Mouse (Mus musculus): ENCODE data around the gene Rps21. TPM values are rescaled to one million over a fixed set of nuclear protein-coding genes. Genes with fewer than 3 reads are reported as not detected.

Gene Rps21
- polyA plus RNA-seq, 1 experiment from 2014 or later, result 423 TPM

- H3K27ac ChIP-seq, result no peak overlapping the region
- H3K9me3 ChIP-seq (replicated peaks), result no peaks in the 10 kb centered on the region
- peaks cover 14% of the 10 kb centered on the region for H3K4me1 ChIP-seq
- H3K27me3 ChIP-seq, result 0 out of 2 replicates have a peak, but pooled peaks cover 2% of the 10 kb centered on the region
- no peak for ATAC-seq (ENCODE audit: low FRiP score)
- H3K36me3 ChIP-seq, result no peaks in the 10 kb centered on the region
- no peak overlapping the region for H3K9ac ChIP-seq
- 88% methylated on average over 7 of the region's 7 CpGs for WGBS
- no peak overlapping the region for H3K4me3 ChIP-seq
- no peak overlapping the region for H3K4me2 ChIP-seq (replicated peaks)
Measured at GRCm38 (mm10) chr2:180233101-180233904, 23.9 kb upstream of the Rps21 start.

- no peaks in the 10 kb centered on the region for H3K36me3 ChIP-seq
Measured at GRCm38 (mm10) chr2:180234353-180234752, 22.8 kb upstream of the Rps21 start.

DNA sequence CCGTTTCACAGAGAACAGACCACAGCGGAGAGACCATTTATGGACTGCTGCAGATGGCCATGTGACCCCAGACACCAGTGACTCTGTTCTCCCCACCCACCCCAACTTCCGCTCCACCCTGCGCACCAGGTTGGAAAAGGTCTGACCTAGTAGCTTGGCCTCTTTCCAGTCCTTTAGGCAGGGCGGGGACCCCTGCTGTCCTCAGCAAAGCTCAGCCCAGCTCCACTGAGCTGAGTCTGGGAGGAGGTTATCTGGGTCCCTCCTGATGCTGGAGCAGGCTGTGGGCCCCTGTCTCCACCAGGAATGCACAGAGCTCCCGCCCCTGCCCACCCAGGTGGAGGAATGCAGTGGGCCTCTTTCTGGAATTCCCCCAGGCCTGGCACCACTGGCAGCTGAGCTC lies 22.2 kb upstream of the Rps21 start:
- Histone ChIP-seq H3K9ac (no peak overlapping the region), H3K27ac (no peak overlapping the region), H3K9me3 (replicated peaks) (no peaks in the 10 kb centered on the region), H3K4me2 (replicated peaks) (no peak overlapping the region), H3K4me3 (no peak overlapping the region), H3K36me3 (no peaks in the 10 kb centered on the region), H3K27me3 (no peaks in the 10 kb centered on the region), H3K4me1 (peaks cover 8% of the 10 kb centered on the region)
- WGBS, result 51% methylated on average over 6 of the region's 6 CpGs
- no peak for ATAC-seq (ENCODE audit: low FRiP score)

More at GRCm38 (mm10) chr2:180234353-180234752, 22.8 kb upstream of the Rps21 start:
- Histone ChIP-seq H3K9me3 (replicated peaks) (no peaks in the 10 kb centered on the region), H3K9ac (no peak overlapping the region), H3K4me1 (peaks cover 8% of the 10 kb centered on the region), H3K27me3 (no peaks in the 10 kb centered on the region), H3K4me2 (replicated peaks) (no peak overlapping the region), H3K27ac (no peak overlapping the region), H3K4me3 (no peak overlapping the region)
- no peak for ATAC-seq (ENCODE audit: low FRiP score)
- WGBS, result 82% methylated on average over 8 of the region's 8 CpGs

DNA sequence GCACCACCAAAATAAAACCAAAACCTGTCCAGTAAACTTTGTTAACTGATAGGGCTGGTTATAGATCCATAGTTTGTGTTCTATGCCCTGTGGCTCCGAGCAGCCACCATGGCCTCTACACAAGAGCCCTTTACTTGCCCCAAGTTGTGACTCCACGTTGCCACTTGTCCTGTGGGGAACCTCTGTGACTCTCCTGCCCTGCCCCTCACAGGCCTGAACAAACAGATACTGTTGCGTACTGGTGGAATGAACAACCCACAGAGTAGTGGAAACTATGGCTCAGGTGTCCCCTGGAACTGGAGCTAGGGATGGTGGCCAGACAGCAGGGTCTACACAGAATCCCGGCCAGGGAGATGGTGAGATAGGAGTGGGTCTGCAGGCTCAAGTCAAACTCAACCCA lies 21.4 kb upstream of the Rps21 start:
- H3K9me3 ChIP-seq (replicated peaks), result no peaks in the 10 kb centered on the region
- no peak for ATAC-seq (ENCODE audit: low FRiP score)
- 87% methylated on average over 4 of the region's 4 CpGs for WGBS

GRCm38 (mm10) chr2:180236500-180236899 lies 20.7 kb upstream of the Rps21 start:
- Histone ChIP-seq H3K9ac (no peak overlapping the region), H3K9me3 (replicated peaks) (no peaks in the 10 kb centered on the region), H3K4me1 (peaks cover 8% of the 10 kb centered on the region), H3K27me3 (no peaks in the 10 kb centered on the region), H3K4me2 (replicated peaks) (no peak overlapping the region), H3K36me3 (no peaks in the 10 kb centered on the region), H3K4me3 (no peak overlapping the region), H3K27ac (no peak overlapping the region)
- ATAC-seq (ENCODE audit: low FRiP score), result no peak
- 67% methylated on average over 3 of the region's 3 CpGs for WGBS

More for the DNA sequence above, 21.4 kb upstream of the Rps21 start:
- Histone ChIP-seq H3K9ac (no peak overlapping the region), H3K27ac (no peak overlapping the region), H3K36me3 (no peaks in the 10 kb centered on the region), H3K4me1 (peaks cover 8% of the 10 kb centered on the region), H3K4me3 (no peak overlapping the region), H3K27me3 (no peaks in the 10 kb centered on the region), H3K4me2 (replicated peaks) (no peak overlapping the region)

DNA sequence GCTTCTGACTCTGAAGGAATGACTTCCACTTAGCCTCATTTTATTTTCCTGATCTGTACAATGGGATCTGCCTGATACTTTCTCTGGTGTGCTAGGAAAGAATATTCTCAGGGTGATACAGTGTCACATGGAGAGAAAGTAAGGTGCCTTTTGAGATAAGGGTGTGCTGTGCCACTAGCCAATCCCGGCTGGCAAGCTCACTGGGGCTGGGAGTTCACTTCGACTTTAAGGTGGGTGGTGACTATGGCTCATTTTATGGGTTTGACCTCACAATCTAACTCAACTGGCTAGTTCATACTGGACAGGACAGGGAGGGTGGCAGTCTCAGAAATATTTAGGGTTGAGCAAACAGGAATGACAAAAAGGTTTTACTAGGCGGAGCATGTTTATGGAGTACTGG lies 20.2 kb upstream of the Rps21 start:
- Histone ChIP-seq H3K27ac (no peak overlapping the region), H3K36me3 (no peaks in the 10 kb centered on the region), H3K9ac (no peak overlapping the region), H3K27me3 (no peaks in the 10 kb centered on the region), H3K4me1 (peaks cover 8% of the 10 kb centered on the region), H3K9me3 (replicated peaks) (no peaks in the 10 kb centered on the region), H3K4me2 (replicated peaks) (no peak overlapping the region), H3K4me3 (no peak overlapping the region)
- ATAC-seq (ENCODE audit: low FRiP score), result no peak
- 82% methylated on average over 3 of the region's 3 CpGs for WGBS

DNA sequence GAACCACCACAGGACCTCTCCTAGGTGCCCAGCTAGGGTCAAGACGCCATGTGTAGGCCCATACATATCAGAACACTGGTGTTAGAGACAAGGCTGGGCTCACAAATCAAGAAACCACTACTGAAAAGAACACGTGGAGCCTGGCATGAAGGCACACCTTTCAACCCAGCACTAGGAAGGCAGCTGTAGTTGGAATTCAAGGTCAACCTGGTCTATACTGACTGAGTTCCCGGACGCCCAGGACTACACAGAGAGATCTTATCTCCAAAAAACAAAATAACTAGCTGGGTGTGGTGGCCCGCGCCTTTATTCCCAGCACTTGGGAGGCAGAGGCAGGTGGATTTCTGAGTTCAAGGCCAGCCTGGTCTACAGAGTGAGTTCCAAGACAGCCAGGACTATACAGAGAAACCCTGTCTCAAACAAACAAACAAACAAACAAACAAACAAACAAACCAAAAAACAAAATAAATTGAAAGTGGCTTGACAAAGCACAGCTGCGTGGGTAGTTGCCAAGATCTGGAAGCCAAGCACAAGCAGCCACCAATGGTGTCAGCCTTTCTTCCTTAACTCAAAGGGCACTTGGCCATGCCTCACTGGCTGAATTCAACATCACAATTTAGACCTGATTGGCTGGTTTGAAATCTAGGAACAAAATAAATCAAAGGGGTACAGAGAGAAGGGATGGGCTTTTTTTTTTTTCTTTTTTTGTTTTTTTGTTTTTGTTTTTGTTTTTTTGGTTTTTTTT lies 19.4 kb upstream of the Rps21 start:
- Histone ChIP-seq H3K36me3 (no peaks in the 10 kb centered on the region), H3K9me3 (replicated peaks) (no peaks in the 10 kb centered on the region), H3K27me3 (no peaks in the 10 kb centered on the region), H3K4me2 (replicated peaks) (no peak overlapping the region), H3K27ac (no peak overlapping the region), H3K4me3 (no peak overlapping the region), H3K9ac (no peak overlapping the region), H3K4me1 (peaks cover 8% of the 10 kb centered on the region)
- WGBS, result 91% methylated on average over 7 of the region's 7 CpGs
- no peak for ATAC-seq (ENCODE audit: low FRiP score)

- Histone ChIP-seq H3K27me3 (no peaks in the 10 kb centered on the region), H3K4me3 (no peak overlapping the region), H3K9me3 (replicated peaks) (no peaks in the 10 kb centered on the region), H3K36me3 (no peaks in the 10 kb centered on the region), H3K9ac (no peak overlapping the region), H3K4me1 (peaks cover 8% of the 10 kb centered on the region), H3K4me2 (replicated peaks) (no peak overlapping the region), H3K27ac (no peak overlapping the region)
- 92% methylated on average over 5 of the region's 5 CpGs for WGBS
- ATAC-seq (ENCODE audit: low FRiP score), result no peak
Measured at GRCm38 (mm10) chr2:180238591-180238990, 18.6 kb upstream of the Rps21 start.

DNA sequence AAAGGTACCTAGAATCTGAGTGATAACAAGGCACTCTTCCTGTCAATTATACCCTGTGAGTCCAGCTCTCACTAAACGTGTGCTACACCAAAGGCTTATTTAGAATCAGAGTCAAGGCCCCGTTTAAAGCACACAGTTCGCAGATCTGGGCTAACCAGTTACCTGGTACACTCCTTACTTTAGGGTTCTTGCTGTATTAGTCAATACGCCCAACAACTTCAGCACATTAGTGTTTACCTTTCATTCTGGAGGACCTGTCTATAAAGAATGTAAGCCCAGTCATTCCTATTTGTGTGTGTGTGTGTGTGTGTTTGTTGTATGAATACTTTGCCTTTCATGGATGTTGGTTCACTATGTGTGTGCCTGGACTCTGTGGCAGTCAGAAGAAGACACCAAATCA lies 14.1 kb upstream of the Rps21 start:
- Histone ChIP-seq H3K36me3 (no peaks in the 10 kb centered on the region), H3K9me3 (replicated peaks) (no peaks in the 10 kb centered on the region), H3K9ac (no peak overlapping the region), H3K27me3 (no peaks in the 10 kb centered on the region), H3K4me3 (no peak overlapping the region), H3K4me1 (no peaks in the 10 kb centered on the region), H3K4me2 (replicated peaks) (no peak overlapping the region), H3K27ac (no peak overlapping the region)
- 90% methylated on average over 4 of the region's 4 CpGs for WGBS
- no peak for ATAC-seq (ENCODE audit: low FRiP score)

- Histone ChIP-seq H3K27ac (no peak overlapping the region), H3K27me3 (no peaks in the 10 kb centered on the region), H3K9me3 (replicated peaks) (no peaks in the 10 kb centered on the region), H3K4me3 (no peak overlapping the region), H3K36me3 (no peaks in the 10 kb centered on the region), H3K9ac (no peak overlapping the region), H3K4me2 (replicated peaks) (no peak overlapping the region), H3K4me1 (no peaks in the 10 kb centered on the region)
- ATAC-seq (ENCODE audit: low FRiP score), result no peak
- 84% methylated on average over 5 of the region's 5 CpGs for WGBS
Measured at GRCm38 (mm10) chr2:180247916-180248315, 9.3 kb upstream of the Rps21 start.

DNA sequence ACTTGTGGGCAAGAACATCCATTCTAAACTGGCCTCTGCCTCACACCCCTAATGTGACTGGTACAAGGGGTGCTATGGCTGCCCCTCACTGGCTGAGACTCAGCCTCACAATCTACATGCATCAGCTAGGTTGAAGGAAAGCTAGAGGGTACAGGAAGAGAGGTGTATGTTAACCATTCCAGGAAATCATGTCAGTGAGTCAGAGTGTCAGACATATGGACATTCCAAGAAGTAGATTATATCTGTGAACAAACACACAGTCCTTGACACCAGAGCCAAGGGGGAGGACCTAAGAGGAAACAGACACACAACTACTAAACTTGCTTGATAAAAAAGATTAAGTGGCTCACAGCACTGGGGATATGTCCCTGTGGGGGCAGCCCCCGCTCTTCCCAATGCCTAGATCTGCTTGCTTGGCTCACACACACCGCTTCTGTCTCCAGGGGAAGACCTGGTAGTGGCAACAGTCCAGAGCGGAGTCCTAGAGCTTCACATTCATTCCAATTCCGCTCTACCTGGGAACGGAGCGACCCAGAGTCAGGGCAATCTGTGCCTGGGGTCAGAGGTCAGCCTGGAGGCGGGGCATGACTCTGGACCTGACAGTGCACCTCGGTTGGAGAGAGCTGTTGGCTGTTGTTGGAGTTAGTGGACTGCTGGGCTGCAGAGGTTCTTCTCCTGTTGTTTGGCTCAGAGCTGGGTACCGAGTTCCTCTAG lies 8.1 kb upstream of the Rps21 start:
- H3K36me3 ChIP-seq, result no peaks in the 10 kb centered on the region
- H3K9me3 ChIP-seq (replicated peaks), result no peaks in the 10 kb centered on the region
- no peak for ATAC-seq (ENCODE audit: low FRiP score)
- H3K4me1 ChIP-seq, result no peaks in the 10 kb centered on the region
- WGBS, result 46% methylated on average over 9 of the region's 9 CpGs
- H3K4me3 ChIP-seq, result no peak overlapping the region
- no peak overlapping the region for H3K4me2 ChIP-seq (replicated peaks)
- no peak overlapping the region for H3K27ac ChIP-seq
- no peak overlapping the region for H3K9ac ChIP-seq
- H3K27me3 ChIP-seq, result no peaks in the 10 kb centered on the region

DNA sequence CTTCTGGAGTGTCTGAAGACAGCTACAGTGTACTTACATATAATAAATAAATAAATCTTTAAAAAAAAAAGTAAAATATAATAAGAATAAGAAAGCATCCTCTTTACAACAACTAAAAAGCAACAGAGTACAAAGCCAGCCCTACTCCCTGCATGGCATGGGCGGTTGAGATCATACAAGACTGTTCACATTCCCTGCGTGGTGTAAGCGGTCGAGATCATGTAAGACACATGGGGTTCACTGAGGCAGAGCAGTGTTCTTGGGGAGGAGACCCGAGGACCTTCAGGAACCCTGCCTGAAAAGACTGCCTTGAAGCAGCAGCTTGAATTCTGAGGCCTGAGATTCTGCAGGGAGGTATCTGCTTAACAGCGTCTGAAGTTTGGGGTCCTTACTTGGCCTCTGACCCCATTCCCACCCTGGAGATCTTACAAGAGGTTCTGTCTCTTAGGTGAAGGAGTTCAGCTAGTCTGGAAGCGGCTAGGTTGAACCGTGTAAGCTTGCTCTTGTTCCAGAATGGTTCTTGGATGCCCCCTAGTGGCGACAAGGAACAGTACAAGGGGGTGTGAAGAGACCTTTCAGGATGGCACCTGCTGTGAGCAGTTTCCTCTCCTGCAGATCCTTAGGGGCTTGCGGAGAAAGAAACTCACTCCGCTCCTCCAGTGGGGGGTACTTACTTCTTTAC lies 6.1 kb upstream of the Rps21 start:
- no peaks in the 10 kb centered on the region for H3K36me3 ChIP-seq
- H3K4me3 ChIP-seq, result no peak overlapping the region
- peak; percentile 88 for ATAC-seq (ENCODE audit: low FRiP score)
- H3K9me3 ChIP-seq (replicated peaks), result no peaks in the 10 kb centered on the region
- H3K4me1 ChIP-seq, result peaks cover 3% of the 10 kb centered on the region
- H3K27me3 ChIP-seq, result no peaks in the 10 kb centered on the region
- H3K4me2 ChIP-seq (replicated peaks), result no peak overlapping the region
- H3K27ac ChIP-seq, result no peak overlapping the region
- no peak overlapping the region for H3K9ac ChIP-seq
- 28% methylated on average over 11 of the region's 11 CpGs for WGBS
